Mouse (Mus musculus) liver, embryonic 11.5 days (tissue): Measurements from ENCODE around the gene Abcc5. TPM values are rescaled to one million over a fixed set of nuclear protein-coding genes. Genes with fewer than 3 reads are reported as not detected.
"Not testable (repeated sequence)": the region's sequence is repeated elsewhere in the genome, so short reads cannot be mapped to it uniquely, and the experiment has no call there.

ENCODE experiments used
- ATAC-seq: fragments of 200-750 bp; cut with Nextera tagmentation; replicated peaks from 2 replicates; pipeline ENCODE4 v1.8.0; 2017; ENCODE audit warnings: moderate number of reproducible peaks, mild to moderate bottlenecking, moderate TSS enrichment, moderate library complexity; ENCODE audit not compliant: low FRiP score
- DNase-seq: peaks from one replicate; pipeline ENCODE4 v3.0.0-alpha.2; 2017; ENCODE audit warnings: low spot score
- H3K27ac ChIP-seq: fragments of 300-500 bp; sonication (generic); 2 replicates; pipeline ENCODE4 v1.5.1; 2014; ENCODE audit warnings: mild to moderate bottlenecking, low read depth, low read length, control low read depth
- H3K27me3 ChIP-seq: fragments of 300-500 bp; sonication (generic); replicated peaks from 2 replicates; pipeline ENCODE4 v1.6.1; 2014; ENCODE audit warnings: low read length, mixed read lengths; ENCODE audit not compliant: control insufficient read depth, insufficient read depth
- H3K36me3 ChIP-seq: fragments of 300-500 bp; sonication (generic); 2 replicates; pipeline ENCODE4 v1.6.1; 2014; ENCODE audit warnings: mild to moderate bottlenecking, low read length, moderate library complexity, mixed read lengths; ENCODE audit not compliant: control insufficient read depth, insufficient read depth
- H3K4me1 ChIP-seq: fragments of 300-500 bp; sonication (generic); replicated peaks from 2 replicates; pipeline ENCODE4 v1.6.1; 2014; ENCODE audit warnings: low read length, mixed read lengths; ENCODE audit not compliant: control insufficient read depth, insufficient read depth
- H3K4me2 ChIP-seq: fragments of 300-500 bp; sonication (generic); 2 replicates; pipeline ENCODE4 v1.6.1; 2014; ENCODE audit warnings: mild to moderate bottlenecking, control low read depth, moderate library complexity
- H3K4me3 ChIP-seq: fragments of 300-500 bp; sonication (generic); 2 replicates; pipeline ENCODE4 v1.5.1; 2014; ENCODE audit warnings: low read depth, low read length, control low read depth
- H3K9ac ChIP-seq: fragments of 300-500 bp; sonication (generic); 2 replicates; pipeline ENCODE4 v1.6.1; 2014; ENCODE audit warnings: low read depth, low read length, control low read depth
- H3K9me3 ChIP-seq: fragments of 300-500 bp; sonication (generic); 2 replicates; pipeline ENCODE4 v1.6.1; 2016; ENCODE audit warnings: low read length, inconsistent platforms, mixed read lengths; ENCODE audit not compliant: control insufficient read depth
- WGBS: fragments of 180-500 bp; shearing (Covaris S2); extraction: QIAGEN DNeasy Blood & Tissue Kit; methylation state at CpG from one replicate; pipeline ENCODE4 v1.1.7; 2014; 5-methylcytosine and 5-hydroxymethylcytosine counted together
- polyA plus RNA-seq: library from polyadenylated mRNA; unstranded; fragments of >200 nt; fragmentation: Nextera tagmentation; extraction: Ambion mirVana; gene quantifications from 2 replicates; pipeline ENCODE4 v1.2.1, GENCODE M21; 2014

Gene Abcc5
- 43.6 and 48.2 TPM in 2 replicates for polyA plus RNA-seq

DNA sequence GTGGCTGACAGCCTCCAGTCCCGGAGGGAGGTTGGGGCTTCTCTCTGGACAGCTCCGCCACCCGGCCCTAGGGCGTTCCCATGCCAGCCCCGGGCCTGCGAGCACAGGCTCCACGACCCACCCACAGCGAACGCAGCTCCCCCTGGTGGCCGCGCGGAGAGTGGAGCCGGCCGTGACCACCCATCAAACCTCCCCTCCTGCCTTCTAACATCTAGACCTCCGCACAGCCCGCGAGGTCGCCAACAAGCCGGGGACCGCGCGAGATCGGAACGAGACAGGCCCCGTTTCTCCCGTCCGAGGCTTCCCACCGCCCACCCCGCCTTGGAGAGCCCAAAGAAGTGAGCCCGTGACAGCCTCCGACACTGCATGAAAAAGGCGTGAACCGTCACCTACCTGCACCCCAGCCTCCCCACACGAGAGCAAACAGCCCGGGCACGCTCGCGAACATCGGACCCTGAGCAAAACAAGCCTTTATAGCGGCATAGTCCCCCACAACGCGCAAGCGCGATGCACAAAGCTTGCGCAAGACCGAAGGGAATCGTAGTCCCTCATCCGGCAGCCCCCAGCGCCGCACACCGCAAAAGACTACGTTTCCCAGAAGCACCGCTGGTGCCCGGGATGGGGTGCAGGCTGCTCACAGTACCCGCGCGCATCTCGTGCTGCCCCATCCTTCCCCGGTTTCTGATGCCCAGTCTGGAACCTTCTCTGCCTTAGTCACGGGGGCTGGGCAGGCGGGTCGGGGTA is at the start of gene Abcc5:
Gene Abcc5 (minus strand): TSS at position 540 of the 744 bp plus-strand sequence.
- peaks cover 3% of the 10 kb centered on the region for H3K36me3 ChIP-seq
- peak within 1 kb of the TSS; percentile 88 for H3K4me2 ChIP-seq
- H3K9ac ChIP-seq = peak within 1 kb of the TSS; percentile 76
- DNase-seq (peak; percentile 87), ATAC-seq (peak; percentile 91)
- H3K27ac ChIP-seq = peak within 1 kb of the TSS; percentile 82
- no peaks in the 10 kb centered on the region for H3K9me3 ChIP-seq
- no peaks in the 10 kb centered on the region for H3K27me3 ChIP-seq
- peak within 1 kb of the TSS; percentile 84 for H3K4me3 ChIP-seq
- under 1% methylated on average over 62 of the region's 62 CpGs for WGBS
- H3K4me1 ChIP-seq = peaks cover 12% of the 10 kb centered on the region

DNA sequence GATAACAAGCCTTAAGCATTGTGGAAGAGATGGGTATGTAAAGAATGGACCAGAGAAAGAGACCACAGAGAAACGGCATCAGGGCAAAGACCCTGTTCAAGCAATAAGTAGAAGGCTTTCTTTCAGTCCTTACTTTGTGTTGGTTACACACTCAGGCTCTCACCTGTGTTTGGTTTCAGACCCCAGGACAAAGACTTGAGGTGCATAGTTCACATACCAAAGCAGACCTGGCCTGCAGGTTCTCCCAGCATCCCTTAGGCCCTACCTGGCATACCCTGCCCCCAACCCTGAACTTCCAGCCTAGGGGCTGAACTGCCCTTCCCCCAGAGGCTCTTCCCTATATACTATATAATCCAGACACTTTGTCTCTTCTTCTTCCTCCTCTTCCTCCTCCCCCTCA is 49.1 kb upstream of the Abcc5 start:
- Histone ChIP-seq H3K4me1 (no peaks in the 10 kb centered on the region; the same call in 1 of the 2 replicates), H3K36me3 (no peaks in the 10 kb centered on the region), H3K27ac (no peak overlapping the region), H3K4me2 (no peak overlapping the region), H3K4me3 (no peak overlapping the region), H3K27me3 (no peaks in the 10 kb centered on the region), H3K9me3 (no peaks in the 10 kb centered on the region), H3K9ac (no peak overlapping the region)
- ATAC-seq (no peak), DNase-seq (no peak)
- 89% methylated on average over 1 of the region's 1 CpGs for WGBS

DNA sequence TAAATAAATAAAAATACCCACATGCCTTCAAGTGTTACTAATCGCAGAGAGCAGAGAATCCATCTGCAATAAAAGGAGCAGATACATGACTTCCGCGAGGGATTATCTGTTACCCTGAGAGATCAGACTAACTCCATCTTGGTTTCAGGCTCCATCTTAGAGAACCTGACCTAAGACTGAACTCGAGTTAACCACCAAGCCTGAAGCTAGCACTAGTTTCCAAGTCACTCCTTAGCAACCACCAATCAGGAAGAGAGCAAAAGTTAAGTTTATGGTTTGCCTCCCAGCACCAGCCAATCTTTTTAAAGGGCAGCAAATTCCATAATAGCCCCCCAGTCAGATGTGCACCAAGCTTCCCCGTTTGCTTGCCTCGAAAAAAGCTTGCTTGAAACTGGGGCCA is 48.6 kb upstream of the Abcc5 start:
- H3K4me2 ChIP-seq = no peak overlapping the region
- 79% methylated on average over 6 of the region's 6 CpGs for WGBS
- no peak overlapping the region for H3K9ac ChIP-seq
- H3K4me3 ChIP-seq = no peak overlapping the region
- no peaks in the 10 kb centered on the region for H3K36me3 ChIP-seq
- no peak for ATAC-seq
- DNase-seq = no peak
- H3K9me3 ChIP-seq = no peaks in the 10 kb centered on the region
- no peak overlapping the region for H3K27ac ChIP-seq
- no peaks in the 10 kb centered on the region; the same call in 1 of the 2 replicates for H3K4me1 ChIP-seq
- H3K27me3 ChIP-seq = no peaks in the 10 kb centered on the region

DNA sequence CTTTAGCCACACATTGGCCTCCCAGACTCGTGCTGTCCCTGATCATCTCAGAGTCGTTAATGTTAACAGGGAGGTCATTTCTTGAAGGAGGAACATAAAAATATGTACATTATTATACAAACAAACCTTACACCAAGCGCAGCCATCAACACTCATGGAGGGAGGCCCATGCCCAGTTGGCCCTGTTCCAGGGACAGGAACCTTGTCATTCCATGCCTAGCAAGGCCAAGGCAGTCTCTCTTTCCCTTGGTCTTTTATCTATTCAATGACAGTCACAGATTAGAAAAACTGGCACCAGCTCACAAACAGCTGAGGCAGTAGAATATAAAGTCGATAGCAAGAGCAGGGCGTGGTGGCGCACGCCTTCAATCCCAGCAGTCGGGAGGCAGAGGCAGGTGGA is 48.0 kb upstream of the Abcc5 start:
- ATAC-seq = no peak
- 79% methylated on average over 8 of the region's 8 CpGs for WGBS

DNA sequence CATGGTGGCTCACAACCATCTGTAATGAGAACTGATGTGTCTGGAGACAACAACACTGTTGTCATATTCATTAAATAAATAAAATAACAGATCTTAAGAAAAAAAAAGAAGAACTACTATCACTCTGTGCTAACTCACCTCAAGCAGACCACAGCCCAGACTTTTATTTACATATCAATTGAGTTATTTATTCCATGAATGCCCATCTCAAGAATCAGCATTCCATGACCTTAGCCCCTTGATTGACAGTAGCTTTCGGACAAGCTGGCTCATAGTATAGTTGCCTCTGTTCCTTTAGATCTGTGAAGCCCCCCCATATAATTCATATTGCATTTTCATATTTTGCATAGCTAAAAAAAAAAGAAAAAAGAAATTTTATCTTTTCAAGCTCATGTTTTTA is 47.6 kb upstream of the Abcc5 start:
- no peaks in the 10 kb centered on the region for H3K9me3 ChIP-seq
- H3K4me1 ChIP-seq = no peaks in the 10 kb centered on the region; the same call in 1 of the 2 replicates
- H3K9ac ChIP-seq = no peak overlapping the region
- no peak for ATAC-seq
- no peaks in the 10 kb centered on the region for H3K27me3 ChIP-seq
- no peak for DNase-seq
- WGBS = 93% methylated on average over 1 of the region's 1 CpGs
- H3K36me3 ChIP-seq = no peaks in the 10 kb centered on the region
- no peak overlapping the region for H3K4me2 ChIP-seq
- no peak overlapping the region for H3K4me3 ChIP-seq
- no peak overlapping the region for H3K27ac ChIP-seq

More for the DNA sequence above, 48.0 kb upstream of the Abcc5 start:
- H3K4me1 ChIP-seq = no peaks in the 10 kb centered on the region; the same call in 1 of the 2 replicates
- H3K27ac ChIP-seq = no peak overlapping the region
- no peak overlapping the region for H3K4me2 ChIP-seq
- no peak for DNase-seq
- H3K4me3 ChIP-seq = no peak overlapping the region
- no peaks in the 10 kb centered on the region for H3K27me3 ChIP-seq
- no peaks in the 10 kb centered on the region for H3K36me3 ChIP-seq
- no peaks in the 10 kb centered on the region for H3K9me3 ChIP-seq
- H3K9ac ChIP-seq = no peak overlapping the region

DNA sequence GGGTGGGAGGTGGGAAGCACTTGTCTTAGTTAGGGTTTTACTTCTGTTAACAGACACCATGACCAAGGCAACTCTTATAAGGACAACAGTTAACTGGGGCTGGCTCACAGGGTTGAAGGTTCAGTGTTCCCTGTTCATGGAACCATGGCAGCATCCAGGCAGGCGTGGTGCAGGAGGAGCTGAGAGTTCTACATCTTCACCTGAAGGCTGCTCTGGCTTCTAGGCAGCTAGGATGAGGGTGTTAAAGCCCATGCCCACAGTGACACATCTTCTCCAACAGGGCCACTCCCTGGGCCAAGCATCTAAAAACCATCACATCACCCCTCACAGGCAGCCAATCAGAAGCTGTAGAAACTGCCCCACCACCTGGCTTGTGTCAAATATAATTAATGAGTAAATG is 45.5 kb upstream of the Abcc5 start:
- H3K9ac ChIP-seq = no peak overlapping the region
- H3K4me2 ChIP-seq = no peak overlapping the region
- no peak overlapping the region for H3K27ac ChIP-seq
- no peaks in the 10 kb centered on the region for H3K36me3 ChIP-seq
- no peaks in the 10 kb centered on the region for H3K27me3 ChIP-seq
- H3K4me3 ChIP-seq = no peak overlapping the region
- no peak for DNase-seq
- no peak for ATAC-seq
- H3K4me1 ChIP-seq = no peaks in the 10 kb centered on the region
- WGBS = 76% methylated on average over 1 of the region's 1 CpGs
- H3K9me3 ChIP-seq = no peaks in the 10 kb centered on the region

DNA sequence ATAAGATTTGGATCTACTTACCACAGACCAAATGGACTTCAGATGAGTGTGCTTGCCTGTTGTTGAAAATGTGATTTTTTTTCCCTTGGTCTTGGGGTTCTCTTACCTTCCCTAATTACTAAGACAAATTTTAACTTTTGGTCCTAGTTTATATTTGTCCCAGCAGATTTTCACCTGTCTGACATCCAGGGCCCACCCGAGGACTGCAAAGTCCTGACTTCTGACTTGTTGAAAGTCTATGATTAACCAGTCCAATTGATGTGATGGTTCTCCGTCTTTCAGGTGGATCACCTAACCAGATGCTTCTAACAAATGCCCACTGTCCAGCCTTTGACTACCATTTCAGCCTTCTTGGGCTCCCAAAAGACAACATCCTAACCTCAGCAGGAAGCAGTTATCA is 44.8 kb upstream of the Abcc5 start:
- Histone ChIP-seq H3K4me3 (no peak overlapping the region), H3K9me3 (no peaks in the 10 kb centered on the region), H3K9ac (no peak overlapping the region), H3K36me3 (no peaks in the 10 kb centered on the region), H3K27me3 (no peaks in the 10 kb centered on the region), H3K4me1 (no peaks in the 10 kb centered on the region), H3K4me2 (no peak overlapping the region), H3K27ac (no peak overlapping the region)
- DNase-seq (no peak), ATAC-seq (no peak)
- 86% methylated on average over 2 of the region's 2 CpGs for WGBS

DNA sequence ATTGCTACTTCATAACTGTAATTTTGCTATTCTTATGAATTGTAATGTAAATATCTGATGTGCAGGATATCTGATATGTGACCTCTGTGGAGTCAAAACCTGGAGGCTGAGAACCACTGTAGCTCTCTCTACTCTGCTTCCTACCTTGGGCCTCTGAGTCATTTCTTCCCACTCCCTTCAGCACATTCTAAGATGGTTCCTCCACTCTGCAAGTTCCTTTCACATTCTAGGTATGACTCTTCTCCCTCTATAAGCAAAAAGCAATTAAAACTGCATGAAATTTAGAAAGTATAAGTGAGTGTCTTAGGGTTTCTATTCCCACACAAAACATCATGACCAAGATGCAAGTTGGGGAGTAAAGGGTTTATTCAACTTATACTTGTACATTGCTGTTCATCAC is 38.5 kb upstream of the Abcc5 start:
- H3K4me3 ChIP-seq = no peak overlapping the region
- no peaks in the 10 kb centered on the region for H3K27me3 ChIP-seq
- DNase-seq = no peak
- no peaks in the 10 kb centered on the region for H3K36me3 ChIP-seq
- no peaks in the 10 kb centered on the region for H3K9me3 ChIP-seq
- ATAC-seq = no peak
- no peak overlapping the region for H3K4me2 ChIP-seq
- H3K4me1 ChIP-seq = no peaks in the 10 kb centered on the region
- H3K9ac ChIP-seq = no peak overlapping the region
- H3K27ac ChIP-seq = no peak overlapping the region

DNA sequence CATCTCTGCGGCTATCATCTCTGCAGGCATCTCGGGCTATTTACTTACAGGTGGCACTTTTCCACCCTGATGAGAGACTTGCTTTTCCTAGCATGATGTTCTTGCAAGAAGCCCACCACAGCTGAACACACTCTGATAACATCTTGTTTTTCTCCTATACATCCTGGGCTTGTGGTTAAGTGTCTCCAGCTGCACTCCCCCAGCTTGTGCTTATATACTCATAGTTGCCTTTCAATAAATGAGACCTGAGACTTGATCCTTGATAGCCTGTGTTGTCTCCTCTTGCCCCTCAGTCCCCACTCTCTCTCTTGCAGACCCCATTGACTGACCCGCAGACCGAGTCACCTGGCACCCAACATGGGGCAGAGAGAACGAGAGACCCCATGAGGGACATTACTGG is 32.5 kb upstream of the Abcc5 start:
- not testable (repeated sequence) for H3K4me3 ChIP-seq, H3K4me2 ChIP-seq, DNase-seq, H3K9ac ChIP-seq, H3K27me3 ChIP-seq, H3K36me3 ChIP-seq, ATAC-seq, H3K4me1 ChIP-seq, H3K9me3 ChIP-seq, H3K27ac ChIP-seq
- WGBS = 85% methylated on average over 5 of the region's 5 CpGs
